In genomic region chr3:82440976-82441375, GRCm38 (mm10) we compare ENCODE assay signal across 31 mouse cellular contexts.
DNase-seq lines count a peak whose midpoint lies in the region; ATAC-seq and TF ChIP-seq lines count a peak whose summit lies in the region.
"Had no signal": no experiment of that assay in that cellular context is flagged by ENCODE, and none has a peak within 500 bp of the region (broad histone marks: within the 10 kb centered on the region; RNA-seq: fewer than 3 reads in every experiment).

No protein-coding gene starts in this region.

- intact Hi-C loops in gastrocnemius, postnatal 36 days (cut with DNase I) = no loop called here

- no peaks in the 10 kb centered on the region for H3K9me3 ChIP-seq in midbrain, postnatal 0 days (ENCODE audit: low read length)
- H3K9me3 ChIP-seq in midbrain, embryonic 16.5 days (replicated peaks; ENCODE audit: control insufficient read depth, low read length, poor library complexity, severe bottlenecking) = no peaks in the 10 kb centered on the region
- H3K9me3 ChIP-seq in intestine, embryonic 15.5 days = no peaks in the 10 kb centered on the region
- H3K9me3 ChIP-seq: heart, embryonic 15.5 days; hindbrain, embryonic 12.5 days; limb, embryonic 13.5 days; liver, embryonic 12.5 days; midbrain, embryonic 12.5 days had no signal

- H3K4me3 ChIP-seq in midbrain, postnatal 0 days (ENCODE audit: low read depth, low read length) = no peak overlapping the region
- H3K4me3 ChIP-seq in midbrain, embryonic 16.5 days (ENCODE audit: low read depth, low read length) = no peak overlapping the region
- H3K4me3 ChIP-seq in intestine, embryonic 15.5 days (replicated peaks) = no peak overlapping the region
- H3K4me3 ChIP-seq: erythroblast, embryonic 14.5 days; heart, embryonic 10.5 days; heart, embryonic 15.5 days; hindbrain, embryonic 12.5 days; limb, embryonic 13.5 days; liver, embryonic 12.5 days; megakaryocyte, embryonic 14.5 days; midbrain, embryonic 12.5 days had no signal

- H3K27ac ChIP-seq in midbrain, postnatal 0 days (ENCODE audit: low read depth, low read length) = no peak overlapping the region
- H3K27ac ChIP-seq in midbrain, embryonic 16.5 days (ENCODE audit: low read length) = no peak overlapping the region
- H3K27ac ChIP-seq in intestine, embryonic 15.5 days = no peak overlapping the region
- H3K27ac ChIP-seq: heart, embryonic 10.5 days; heart, embryonic 15.5 days; hindbrain, embryonic 12.5 days; limb, embryonic 13.5 days; liver, embryonic 12.5 days; midbrain, embryonic 12.5 days; stomach, postnatal 0 days had no signal

- 51% methylated on average over 3 of the region's 3 CpGs for WGBS in midbrain, postnatal 0 days
- WGBS in midbrain, embryonic 16.5 days = 44% methylated on average over 3 of the region's 3 CpGs
- WGBS in intestine, embryonic 15.5 days = 54% methylated on average over 3 of the region's 3 CpGs

- H3K4me1 ChIP-seq in midbrain, postnatal 0 days (ENCODE audit: insufficient read depth, low read length) = no peaks in the 10 kb centered on the region
- H3K4me1 ChIP-seq in midbrain, embryonic 16.5 days (ENCODE audit: control insufficient read depth, insufficient read depth, low read length) = no peaks in the 10 kb centered on the region
- H3K4me1 ChIP-seq in intestine, embryonic 15.5 days (replicated peaks) = no peaks in the 10 kb centered on the region
- H3K4me1 ChIP-seq: heart, embryonic 15.5 days; hindbrain, embryonic 12.5 days; limb, embryonic 13.5 days; liver, embryonic 12.5 days; megakaryocyte, embryonic 14.5 days; midbrain, embryonic 12.5 days had no signal

- peak; percentile 25 for DNase-seq in midbrain, postnatal 0 days (ENCODE audit: low spot score)
- DNase-seq in ZHBTc4 (ENCODE audit: low read depth, low spot score) = peak; percentile 10
- DNase-seq in cerebellum, adult 8-10 months = peak; percentile 50
- DNase-seq in cerebellum, postnatal 25 days = peak; percentile 71 to 73
- no peak for DNase-seq in gastrocnemius, postnatal 36 days
- no peak for DNase-seq in thymus, adult 18-20 months
- DNase-seq: adrenal gland, postnatal 10 days; forebrain, postnatal 0 days; gastrocnemius, postnatal 10 days; heart, adult 11 months; kidney, adult 9 months; kidney, postnatal 10 days; layer of hippocampus, adult 9-11 months; liver, postnatal 0 days; lung, postnatal 4 days; right cerebral cortex, adult 18-20 months; spleen, adult 18-20 months; thymus, adult 2 months had no signal

- no peaks in the 10 kb centered on the region for H3K27me3 ChIP-seq in midbrain, postnatal 0 days (ENCODE audit: insufficient read depth, low read length)
- H3K27me3 ChIP-seq in midbrain, embryonic 16.5 days (ENCODE audit: control insufficient read depth, insufficient read depth, low read depth, low read length) = no peaks in the 10 kb centered on the region
- H3K27me3 ChIP-seq in intestine, embryonic 15.5 days (replicated peaks) = no peaks in the 10 kb centered on the region
- H3K27me3 ChIP-seq: heart, embryonic 15.5 days; hindbrain, embryonic 12.5 days; limb, embryonic 13.5 days; liver, embryonic 12.5 days; megakaryocyte, embryonic 14.5 days; midbrain, embryonic 12.5 days had no signal

- TF ChIP-seq CTCF in midbrain, postnatal 0 days (IDR thresholded peaks at IDR 0.05) = no peak

- H3K4me2 ChIP-seq in midbrain, postnatal 0 days (ENCODE audit: low read depth, low read length, poor library complexity, severe bottlenecking) = no peak overlapping the region
- H3K4me2 ChIP-seq in midbrain, embryonic 16.5 days (ENCODE audit: low read length) = no peak overlapping the region
- no peak overlapping the region for H3K4me2 ChIP-seq in intestine, embryonic 15.5 days (replicated peaks)
- H3K4me2 ChIP-seq: heart, embryonic 15.5 days; hindbrain, embryonic 12.5 days; limb, embryonic 13.5 days; liver, embryonic 12.5 days; midbrain, embryonic 12.5 days had no signal

- H3K36me3 ChIP-seq in midbrain, postnatal 0 days (ENCODE audit: insufficient read depth, low read length) = no peaks in the 10 kb centered on the region
- no peaks in the 10 kb centered on the region for H3K36me3 ChIP-seq in midbrain, embryonic 16.5 days (ENCODE audit: control insufficient read depth, insufficient read depth, low read length)
- H3K36me3 ChIP-seq in intestine, embryonic 15.5 days = no peaks in the 10 kb centered on the region
- H3K36me3 ChIP-seq: heart, embryonic 10.5 days; heart, embryonic 15.5 days; hindbrain, embryonic 12.5 days; limb, embryonic 13.5 days; liver, embryonic 12.5 days; midbrain, embryonic 12.5 days had no signal

- no peak for ATAC-seq in midbrain, postnatal 0 days (ENCODE audit: low FRiP score)
- ATAC-seq in midbrain, embryonic 16.5 days = no peak
- no peak for ATAC-seq in intestine, embryonic 15.5 days
- ATAC-seq: CD4-positive, CD25-positive, alpha-beta regulatory T cell, adult 4 months; forebrain, postnatal 0 days; intestine, postnatal 0 days; liver, embryonic 12.5 days; liver, postnatal 0 days had no signal

- no peak overlapping the region for H3K9ac ChIP-seq in midbrain, postnatal 0 days (replicated peaks; ENCODE audit: low read length, poor library complexity, severe bottlenecking)
- H3K9ac ChIP-seq in midbrain, embryonic 16.5 days (ENCODE audit: low read depth, low read length) = no peak overlapping the region
- H3K9ac ChIP-seq in intestine, embryonic 15.5 days = no peak overlapping the region
- H3K9ac ChIP-seq: forebrain, postnatal 0 days; heart, embryonic 15.5 days; hindbrain, embryonic 12.5 days; limb, embryonic 13.5 days; liver, embryonic 12.5 days; liver, postnatal 0 days; midbrain, embryonic 12.5 days had no signal

Comparison
In these comparisons a context has a peak if more than half of its experiments do, and no peak if none do; other contexts are left out.
1. DNase-seq: peak in midbrain, postnatal 0 days (single experiment), ZHBTc4 (single experiment), cerebellum, adult 8-10 months (single experiment) and cerebellum, postnatal 25 days (2 of 2); none in gastrocnemius, postnatal 36 days (0 of 2) and thymus, adult 18-20 months (0 of 2).